Mouse (Mus musculus) heart, adult 10 weeks (tissue): ENCODE measurements around the gene Gm5938. TPM values are rescaled to one million over a fixed set of nuclear protein-coding genes. Genes with fewer than 3 reads are reported as not detected.

Experiments
- polyA plus RNA-seq: library from polyadenylated mRNA; stranded (reverse); fragments of 350-450 nt; fragmentation: Illumina TruSeq; extraction: RNeasy Lipid Tissue Mini Kit (QIAGEN cat#74804); gene quantifications from one replicate; pipeline ENCODE4 v1.2.3, GENCODE M21; 2014; ENCODE audit warnings: low read depth, low replicate concordance

Gm5938 gene
- polyA plus RNA-seq: not detected

GRCm38 (mm10) chrX:78125167-78125566, at the start of gene Gm5938:
Gm5938 (plus strand) TSS chrX:78125467.

GRCm38 (mm10) chrX:78091274-78091673, 34.0 kb upstream of the Gm5938 start, which contains the start of gene Obp1a:
Obp1a (minus strand) TSS chrX:78091374.

Other genes starting within 250 kb of the Gm5938 start
- gene 5430402E10Rik, start 200.4 kb upstream of the Gm5938 start, polyA plus RNA-seq: not detected
- not detected for gene Obp1a, start 34.1 kb upstream of the Gm5938 start, polyA plus RNA-seq
- not detected for gene Obp1b, start 61.3 kb downstream of the Gm5938 start, polyA plus RNA-seq
- gene Gm14743, start 120.5 kb downstream of the Gm5938 start, polyA plus RNA-seq: not detected
- gene 4930480E11Rik, start 244.2 kb downstream of the Gm5938 start, polyA plus RNA-seq: not detected